Mouse (Mus musculus) fat pad, adult 2 months (tissue): ENCODE measurements at regions not wholly inside any gene's neighbourhood (a gene's known extent, or its start where the extent isn't known, plus 50 kb on each side); places are given as distances from the start of the nearest gene placed in this dataset.

Experiments used
- DNase-seq: peaks from one replicate; pipeline ENCODE4 v3.0.0-alpha.2; 2011; ENCODE audit warnings: low read depth, low spot score; ENCODE audit errors: extremely low read depth

DNA sequence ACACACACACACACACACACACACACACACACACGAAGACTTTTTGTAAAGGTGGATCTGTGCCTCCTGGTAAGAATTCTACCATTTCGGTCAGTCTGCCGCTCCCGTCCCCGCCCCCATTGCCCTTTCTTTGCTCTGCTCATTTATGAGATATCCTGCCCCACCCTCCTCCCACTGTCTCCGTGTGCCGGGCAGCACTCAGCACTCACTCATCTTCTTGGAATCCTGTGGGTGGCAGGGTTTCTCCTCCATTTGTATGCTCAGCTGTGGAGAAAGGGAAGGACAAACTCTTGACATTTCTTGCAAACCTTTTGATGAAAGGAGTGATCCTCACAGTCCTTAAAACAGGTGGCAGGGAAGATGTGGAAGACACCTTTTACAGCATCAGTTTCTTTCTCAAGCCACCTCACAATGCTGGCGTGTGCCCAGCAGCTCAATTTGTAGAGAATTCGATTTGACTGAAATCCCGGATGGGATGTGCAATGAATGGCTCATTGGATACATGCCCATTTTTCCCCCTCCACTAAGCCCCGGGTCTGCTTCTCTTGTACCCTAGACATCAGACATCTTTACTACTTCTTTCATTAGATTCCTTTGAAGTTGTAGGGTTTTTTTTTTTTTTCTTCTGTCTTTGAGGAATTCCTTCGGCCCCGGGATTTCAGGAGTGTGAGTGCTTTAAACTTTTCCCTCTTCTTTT lies 112.6 kb upstream of the 4933415F23Rik start:
- DNase-seq = no peak

GRCm38 (mm10) chr1:23207843-23208242 lies 105.8 kb upstream of the 4933415F23Rik start:
- no peak for DNase-seq

DNA sequence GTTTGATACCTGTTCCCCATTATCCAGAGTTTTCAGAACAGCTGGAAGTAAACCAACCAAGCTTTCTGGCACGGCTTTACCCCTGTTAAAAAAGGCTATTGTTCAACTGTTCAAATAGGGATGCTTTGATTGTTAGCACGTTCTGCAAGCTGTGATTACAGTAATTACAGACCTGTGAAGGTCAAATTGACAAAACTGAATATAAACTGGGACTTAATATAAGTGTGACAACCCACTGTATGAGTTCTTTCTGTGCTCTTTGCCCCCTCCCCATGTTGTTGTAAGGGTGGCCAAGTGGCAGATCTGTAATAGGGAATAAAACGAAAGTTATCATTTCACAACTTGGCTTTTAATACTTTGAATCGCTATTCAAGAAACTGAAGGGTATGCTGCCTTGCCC lies 105.0 kb upstream of the 4933415F23Rik start:
- no peak for DNase-seq

- DNase-seq = no peak
These were observed 100.7 kb upstream of the 4933415F23Rik start for GRCm38 (mm10) chr1:23202511-23203435.

DNA sequence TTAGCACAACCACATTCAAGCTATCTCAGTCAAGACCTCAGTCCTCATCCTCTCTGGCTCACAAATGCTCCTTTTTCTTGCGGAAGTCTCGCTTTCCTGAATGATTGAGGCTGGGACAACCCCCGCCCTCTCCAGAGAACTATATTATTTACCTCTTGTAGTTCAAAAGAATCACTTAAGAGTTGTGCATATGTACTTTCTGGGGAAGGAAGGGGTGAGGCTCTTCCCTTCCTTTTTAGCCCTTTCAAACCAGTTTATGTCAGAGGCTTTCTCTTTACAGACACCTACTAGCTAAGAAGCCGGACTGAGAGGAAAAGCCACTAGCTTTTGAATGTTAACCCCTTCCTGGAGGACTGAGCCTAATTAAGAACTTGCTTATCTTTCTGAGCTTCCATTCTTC lies 98.4 kb upstream of the 4933415F23Rik start:
- DNase-seq = no peak

GRCm38 (mm10) chr1:23190316-23191005 lies 88.4 kb upstream of the 4933415F23Rik start:
- DNase-seq = no peak

GRCm38 (mm10) chr1:23189790-23190189 lies 87.7 kb upstream of the 4933415F23Rik start:
- DNase-seq = no peak

GRCm38 (mm10) chr1:23188216-23188615 lies 86.2 kb upstream of the 4933415F23Rik start:
- DNase-seq = no peak

GRCm38 (mm10) chr1:23187446-23188206 lies 85.6 kb upstream of the 4933415F23Rik start:
- no peak for DNase-seq

DNA sequence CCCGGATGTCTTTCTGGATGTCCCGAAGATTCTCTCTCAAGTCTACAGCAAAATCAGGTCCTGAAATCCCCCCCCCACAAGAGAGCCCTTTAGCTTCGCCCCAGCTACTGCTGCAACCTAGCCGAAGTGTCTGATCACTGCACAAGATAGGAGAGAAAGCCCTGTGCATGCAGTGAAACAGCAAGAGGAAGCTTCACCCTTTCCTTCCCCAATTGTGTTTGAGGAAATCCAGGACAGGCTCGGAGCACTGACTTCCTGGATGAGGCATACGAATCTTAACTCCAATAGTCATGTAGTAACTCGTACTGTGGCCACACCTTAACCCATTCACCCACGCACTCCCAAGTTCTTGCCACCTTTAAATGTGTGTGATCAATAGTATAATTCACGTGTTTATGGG lies 82.7 kb upstream of the 4933415F23Rik start:
- no peak for DNase-seq

DNA sequence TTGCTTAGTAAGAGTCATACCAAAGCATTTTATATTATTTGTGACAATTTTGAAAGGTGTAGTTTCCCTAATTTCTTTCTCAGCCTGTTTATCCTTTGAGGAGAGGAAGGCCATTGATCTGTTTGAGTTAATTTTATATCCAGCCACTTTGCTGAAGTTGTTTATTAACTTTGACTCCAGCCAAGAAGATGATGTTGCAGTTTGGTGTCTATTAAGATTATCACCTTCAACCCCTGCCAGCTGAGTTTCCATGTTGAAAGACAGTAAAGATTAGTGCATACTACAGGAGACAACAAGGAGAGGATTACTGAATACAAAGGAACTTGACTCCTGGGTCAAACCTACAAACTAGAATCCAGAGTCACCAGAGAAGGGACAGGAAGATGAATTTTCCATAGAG lies 80.5 kb upstream of the 4933415F23Rik start:
- DNase-seq = no peak

DNA sequence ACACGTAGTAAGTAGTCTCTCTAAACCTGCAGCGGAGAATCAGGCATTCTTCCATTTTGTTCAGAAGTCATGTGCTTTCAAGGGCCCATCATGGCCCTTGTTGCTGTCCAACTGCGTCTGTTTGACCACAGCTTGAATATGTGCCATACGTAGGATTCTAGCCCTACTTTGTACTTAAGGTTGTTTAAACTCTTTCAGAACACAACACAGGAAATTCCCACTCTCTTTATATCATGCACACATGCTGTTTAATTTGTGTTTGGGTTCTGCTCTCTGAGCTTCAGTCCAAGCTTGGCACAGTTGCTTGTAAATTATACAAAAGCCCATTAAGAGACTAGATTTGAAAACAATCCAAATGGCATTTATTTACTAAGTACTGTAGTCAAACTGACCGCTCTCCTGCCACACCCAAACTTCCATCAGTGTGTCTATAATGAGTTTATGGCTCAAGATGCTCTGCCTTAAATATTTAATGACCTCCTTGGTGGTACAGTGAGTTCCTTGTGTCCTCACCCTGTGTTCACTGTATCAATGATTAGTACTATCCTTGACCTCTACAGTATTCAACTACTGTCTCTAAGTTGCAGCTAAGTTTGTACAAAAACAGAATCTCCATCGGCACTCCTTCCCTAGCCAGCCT lies 76.4 kb upstream of the 4933415F23Rik start:
- DNase-seq = no peak

GRCm38 (mm10) chr1:23174022-23174421 lies 72.0 kb upstream of the 4933415F23Rik start:
- DNase-seq = no peak

GRCm38 (mm10) chr1:23173054-23173802 lies 71.2 kb upstream of the 4933415F23Rik start:
- no peak for DNase-seq

- DNase-seq = no peak
These were observed 69.3 kb upstream of the 4933415F23Rik start for GRCm38 (mm10) chr1:23171336-23171735.

GRCm38 (mm10) chr1:23170711-23171110 lies 68.7 kb upstream of the 4933415F23Rik start:
- DNase-seq = no peak

DNA sequence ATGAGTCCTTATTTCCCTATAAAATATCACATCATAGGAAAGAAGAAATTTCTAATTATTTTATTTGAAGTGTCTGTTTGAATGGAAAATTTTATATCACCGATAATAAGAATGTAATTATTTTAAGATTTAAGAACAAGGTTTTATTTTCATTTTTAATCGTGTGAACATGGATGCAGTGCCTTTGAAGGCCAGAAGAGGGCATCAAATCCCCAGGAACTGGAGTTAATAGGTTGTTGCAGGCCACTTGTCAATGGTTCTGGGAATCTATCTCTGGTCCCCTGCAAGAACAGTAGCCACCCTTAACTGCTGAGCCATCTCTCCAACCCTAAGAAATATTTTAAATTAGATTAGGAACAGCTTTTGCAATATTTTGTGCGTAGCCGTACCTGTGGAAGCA lies 66.5 kb upstream of the 4933415F23Rik start:
- no peak for DNase-seq

DNA sequence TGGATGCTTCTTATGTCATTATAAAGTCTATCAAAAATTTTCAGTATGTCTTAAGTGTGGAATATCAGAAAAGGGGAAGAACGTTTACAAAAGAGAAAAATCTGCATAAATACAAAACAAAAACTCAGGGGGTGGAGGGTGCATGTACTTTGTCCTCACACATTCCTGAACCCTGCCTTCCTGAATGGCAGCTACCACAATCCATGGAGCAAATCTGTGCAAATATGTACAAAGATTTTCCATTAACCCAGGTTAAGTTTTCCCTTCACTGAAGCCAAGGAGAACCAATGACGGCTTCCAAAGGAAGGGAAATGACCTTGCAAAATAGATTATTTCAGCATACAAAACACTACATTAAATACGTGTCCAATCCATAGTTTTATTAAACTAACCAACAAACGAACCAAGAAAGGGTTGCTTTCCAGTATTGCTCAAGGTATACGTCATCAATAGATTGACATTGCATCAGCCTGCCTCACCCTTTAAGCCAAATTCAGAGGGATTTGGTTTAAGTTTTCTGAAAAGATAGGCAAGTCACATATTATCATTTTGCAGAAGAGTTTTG lies 61.4 kb upstream of the 4933415F23Rik start:
- DNase-seq = no peak

DNA sequence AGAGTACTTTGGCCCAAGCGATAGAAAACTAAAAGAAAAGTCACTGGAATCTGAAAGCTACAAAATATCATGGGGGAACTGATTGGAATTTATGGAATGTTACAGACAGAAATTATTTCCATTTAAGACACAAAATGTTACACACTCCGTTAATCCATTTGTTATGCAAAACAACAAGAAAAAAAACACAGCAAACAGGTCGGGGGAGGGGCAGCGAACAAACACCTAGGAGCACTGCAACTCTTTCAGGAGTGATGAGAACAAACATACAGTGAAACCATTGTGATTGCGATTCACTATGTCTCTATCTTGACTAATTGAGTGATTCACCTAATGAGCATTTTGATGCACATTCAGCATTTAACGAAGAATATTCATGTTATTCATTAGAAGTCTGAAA lies 60.7 kb upstream of the 4933415F23Rik start:
- no peak for DNase-seq
